Mouse (Mus musculus): ENCODE data around the gene Asprv1. TPM values are rescaled to one million over a fixed set of nuclear protein-coding genes. Genes with fewer than 3 reads are reported as not detected.

The Asprv1 gene
- not detected for total RNA-seq (2023)

DNA sequence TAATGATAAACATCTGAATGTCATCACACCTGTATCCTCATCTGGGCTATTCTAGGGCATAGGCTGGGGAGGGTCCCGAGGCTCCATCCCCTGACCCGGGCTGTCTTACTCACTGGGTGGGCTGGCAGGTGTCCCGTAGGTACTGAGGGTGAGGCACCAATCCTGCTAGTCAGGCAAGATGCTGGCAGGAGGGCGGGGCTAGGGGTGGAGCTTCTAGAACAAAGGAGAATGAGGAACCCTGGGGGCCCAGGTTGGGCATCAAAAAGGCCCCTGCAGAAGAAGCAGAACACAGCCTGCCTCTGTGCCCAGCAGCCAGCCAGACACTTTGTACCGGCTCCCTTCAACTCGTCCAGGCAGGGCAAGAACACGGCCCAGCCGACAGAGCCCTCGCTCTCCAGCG is at the start of gene Asprv1:
TSS of gene Asprv1 (plus strand) at position 219 of the 400 bp plus-strand sequence.

DNA sequence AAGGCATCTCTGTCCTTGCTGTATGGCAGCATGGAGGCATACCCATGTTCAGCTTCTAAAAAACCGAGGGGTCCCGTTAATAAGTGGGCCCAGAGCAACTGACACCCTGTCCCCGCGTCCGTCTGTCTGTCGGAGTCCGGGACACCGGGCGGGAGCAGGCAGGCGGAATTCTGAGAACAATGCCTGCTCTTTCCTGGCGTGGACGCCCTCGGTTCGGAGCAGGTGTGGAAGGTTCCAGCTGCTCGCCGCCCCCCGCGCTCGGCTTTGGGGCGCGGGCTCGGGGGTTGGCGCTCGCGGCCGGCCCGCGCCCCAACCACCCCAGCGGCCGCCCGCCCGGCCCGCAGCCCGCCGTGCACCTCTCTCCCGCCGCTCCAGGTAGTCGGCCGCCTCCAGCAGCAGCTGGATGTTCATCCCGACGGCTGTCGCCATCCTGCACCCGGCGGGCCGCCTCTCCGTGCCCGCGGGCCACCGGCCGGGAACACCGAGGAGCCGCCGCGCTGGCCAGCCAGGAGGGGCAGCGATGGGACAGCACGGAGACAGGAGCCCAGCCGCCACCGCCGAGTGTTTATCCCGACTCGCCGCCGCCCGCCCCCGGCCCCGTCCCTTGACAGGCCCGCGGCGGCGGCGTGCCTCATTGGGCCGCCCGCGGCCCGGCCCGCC is 40.7 kb downstream of the Asprv1 start, which contains the start of gene Mxd1:
TSS of gene Mxd1 (minus strand) at position 582 of the 660 bp plus-strand sequence.

Other genes starting within 250 kb of the Asprv1 start
- 10 to 100 TPM; 12.1 to 17.4 TPM for gene Pcyox1, start 231.0 kb upstream of the Asprv1 start, total RNA-seq (2023)
- 100 to 1,000 TPM; 120 to 141 TPM for gene Tia1, start 223.9 kb upstream of the Asprv1 start, total RNA-seq (2023)
- under 1 TPM in 1 of 2 experiments, not detected in 1; 0.73 TPM for gene Gm44790, start 201.5 kb upstream of the Asprv1 start, total RNA-seq (2023)
- gene C87436, start 189.8 kb upstream of the Asprv1 start, total RNA-seq (2023): 10 to 100 TPM; 59.7 to 71.4 TPM
- gene Pcbp1, start 101.8 kb upstream of the Asprv1 start, total RNA-seq (2023): 100 to 1,000 TPM; 200 to 216 TPM
- gene Mxd1, start 41.0 kb downstream of the Asprv1 start, total RNA-seq (2023): 10 to 100 TPM; 18.1 to 23.6 TPM
- gene Snrnp27, start 56.4 kb downstream of the Asprv1 start, total RNA-seq (2023): 10 to 100 TPM; 42.3 to 43.0 TPM
- 10 to 100 TPM; 35.6 to 36.7 TPM for gene Gmcl1, start 105.2 kb downstream of the Asprv1 start, total RNA-seq (2023)
- 10 to 100 TPM in 1 of 2 experiments, 1 to 10 TPM in 1; 8.5 to 10.9 TPM for gene Anxa4, start 165.4 kb downstream of the Asprv1 start, total RNA-seq (2023)
- 10 to 100 TPM; 85.9 to 93.4 TPM for gene Aak1, start 221.4 kb downstream of the Asprv1 start, total RNA-seq (2023)